Mouse (Mus musculus) myocyte (in vitro differentiated cells): ENCODE measurements around the gene Atp2a1.

Experiments used
- CEBPB ChIP-seq: IDR thresholded peaks from 2 replicates; pipeline ENCODE4 v1.6.1; 2011; ENCODE audit warnings: mild to moderate bottlenecking, moderate library complexity; ENCODE audit not compliant: poor library complexity, insufficient read depth, severe bottlenecking
- MAX ChIP-seq: IDR thresholded peaks from one replicate; pipeline ENCODE4 v1.6.1; 2011; ENCODE audit warnings: low read depth, mild to moderate bottlenecking, control low read depth
- MYOG ChIP-seq, 3 experiments: IDR thresholded peaks; one replicate each; pipeline ENCODE4 v1.6.1; 2011; ENCODE audit warnings: control low read depth in 2 of 3, low read depth in 2 of 3, mild to moderate bottlenecking in 2 of 3; ENCODE audit not compliant: insufficient read length in 2 of 3, control insufficient read depth in 1 of 3, insufficient read depth in 1 of 3
- POLR2A ChIP-seq: IDR thresholded peaks from one replicate; pipeline ENCODE4 v1.6.1; 2011; ENCODE audit warnings: low read depth, mild to moderate bottlenecking, control low read depth, moderate library complexity; ENCODE audit not compliant: insufficient read length
- REST ChIP-seq: IDR thresholded peaks from one replicate; pipeline ENCODE4 v1.6.1; 2011; ENCODE audit warnings: mild to moderate bottlenecking, control low read depth, moderate library complexity; ENCODE audit not compliant: insufficient read depth, insufficient read length
- TCF12 ChIP-seq: IDR thresholded peaks from one replicate; pipeline ENCODE4 v1.6.1; 2011; ENCODE audit warnings: mild to moderate bottlenecking, control low read depth; ENCODE audit not compliant: poor library complexity, insufficient read depth, severe bottlenecking
- TCF3 ChIP-seq: IDR thresholded peaks from one replicate; pipeline ENCODE4 v1.6.1; 2011; ENCODE audit warnings: low read depth, control low read depth; ENCODE audit not compliant: insufficient read length

DNA sequence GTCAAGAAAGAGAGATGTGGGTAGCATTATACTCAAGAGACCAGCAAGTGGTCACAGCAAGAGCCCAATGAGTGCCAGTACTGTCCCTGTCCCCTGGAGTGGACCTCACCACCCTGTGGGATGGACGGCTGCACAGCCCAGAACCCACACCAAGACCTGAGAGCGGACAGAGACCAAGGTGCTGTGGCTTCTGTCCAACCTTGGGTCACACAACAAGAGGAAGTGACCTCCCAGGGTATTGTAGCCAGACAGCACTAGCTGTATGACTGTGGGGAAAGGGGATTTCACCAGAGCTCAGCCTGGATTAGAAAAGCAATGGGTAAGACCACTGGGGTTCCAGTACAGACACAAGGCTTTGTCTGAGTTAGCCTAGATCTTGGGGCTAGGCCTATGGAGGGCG lies 10.7 kb downstream of the Atp2a1 start:
- TF ChIP-seq POLR2A (no peak), CEBPB (no peak), REST (no peak), MAX (no peak), MYOG (IDR thresholded peaks at IDR 0.05; ENCODE audit: control insufficient read depth in 1 of 3, insufficient read depth in 1 of 3, insufficient read length in 2 of 3, low read depth in 2 of 3) (no peak), TCF3 (no peak), TCF12 (no peak)
